Mouse (Mus musculus): Measurements from ENCODE around the gene Slc6a9.

DNA sequence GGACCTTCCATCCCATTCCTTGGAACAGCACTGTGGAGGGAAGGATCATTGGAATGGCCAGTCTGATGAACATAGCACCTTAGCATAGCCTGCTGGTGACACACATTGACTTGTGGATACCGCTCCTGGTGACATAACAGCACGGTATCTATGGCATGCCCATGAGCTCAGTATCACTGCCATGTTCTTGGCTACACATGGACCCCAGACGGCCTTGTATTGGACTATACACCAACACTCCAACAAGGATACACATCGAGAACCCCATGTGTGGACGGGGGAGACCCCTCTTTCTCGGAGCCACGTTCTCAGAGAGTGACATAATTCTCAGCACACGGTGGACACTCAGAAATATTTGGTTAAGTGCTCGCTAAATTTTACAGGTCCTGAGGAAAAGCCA lies 3.5 kb upstream of the Slc6a9 start:
- TF ChIP-seq POLR2A (IDR thresholded peaks at IDR 0.05; ENCODE audit: insufficient read depth, low read depth, low read length): no peak
- no peak for TF ChIP-seq CTCF (IDR thresholded peaks at IDR 0.05; ENCODE audit: insufficient read depth, low read depth, low read length)

All from olfactory bulb, adult 2 months (tissue).